Mouse (Mus musculus): ENCODE measurements around the gene Pfkfb3.

DNA sequence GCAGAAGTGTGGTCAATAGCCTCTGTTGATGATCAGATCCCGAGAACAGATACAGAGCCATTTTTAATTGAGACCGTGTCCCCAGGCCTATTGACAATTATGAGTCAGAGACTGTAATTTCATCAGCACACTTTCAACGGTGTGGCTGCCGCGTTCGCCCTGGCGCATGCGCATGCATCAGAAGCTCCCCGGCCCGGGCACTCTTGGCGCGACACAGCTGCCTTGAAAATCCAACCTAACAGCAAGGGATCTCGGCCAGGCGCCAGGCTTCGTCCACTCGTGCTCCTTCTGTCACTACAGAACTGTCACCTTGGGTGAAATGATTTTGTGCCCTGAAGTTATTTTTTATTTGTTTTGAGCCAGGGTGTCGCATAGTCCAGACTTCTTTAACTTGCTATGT, 9.4 kb upstream of the Pfkfb3 start:
- TF ChIP-seq CTCF (conservative IDR thresholded peaks at IDR 0.05; ENCODE audit: insufficient read depth, insufficient read length, low read depth, low read length) (no peak), POLR2A (IDR thresholded peaks at IDR 0.05; ENCODE audit: low read depth, low read length) (no peak)
